Mouse (Mus musculus) neural tube, embryonic 14.5 days (tissue): ENCODE results near the gene Uqcc1. TPM values are rescaled to one million over a fixed set of nuclear protein-coding genes. Genes with fewer than 3 reads are reported as not detected.

Experiments
- ATAC-seq: fragments of 200-750 bp; cut with Nextera tagmentation; 2 replicates; pipeline ENCODE4 v1.8.0; 2017; ENCODE audit warnings: low read depth, mild to moderate bottlenecking, moderate TSS enrichment, moderate library complexity
- H3K27ac ChIP-seq: fragments of 300-500 bp; sonication (generic); 2 replicates; pipeline ENCODE4 v1.5.1; 2014; ENCODE audit warnings: low read depth, mild to moderate bottlenecking, control low read depth, low read length, moderate library complexity, mixed read lengths
- H3K27me3 ChIP-seq: fragments of 300-500 bp; sonication (generic); 2 replicates; pipeline ENCODE4 v1.6.1; 2014; ENCODE audit warnings: low read length; ENCODE audit not compliant: control insufficient read depth, insufficient read depth
- H3K36me3 ChIP-seq: fragments of 300-500 bp; sonication (generic); 2 replicates; pipeline ENCODE4 v1.6.1; 2014; ENCODE audit warnings: low read length, mixed read lengths; ENCODE audit not compliant: control insufficient read depth, insufficient read depth
- H3K4me1 ChIP-seq: fragments of 300-500 bp; sonication (generic); 2 replicates; pipeline ENCODE4 v1.6.1; 2014; ENCODE audit warnings: low read length; ENCODE audit not compliant: control insufficient read depth, insufficient read depth
- H3K4me2 ChIP-seq: fragments of 300-500 bp; sonication (generic); 2 replicates; pipeline ENCODE4 v1.6.1; 2014; ENCODE audit warnings: mild to moderate bottlenecking, low read depth, low read length, control low read depth
- H3K4me3 ChIP-seq: fragments of 300-500 bp; sonication (generic); 2 replicates; pipeline ENCODE4 v1.5.1; 2014; ENCODE audit warnings: low read depth, low read length, control low read depth, mixed read lengths
- H3K9ac ChIP-seq: fragments of 300-500 bp; sonication (generic); replicated peaks from 2 replicates; pipeline ENCODE4 v1.6.1; 2014; ENCODE audit warnings: low read depth, mild to moderate bottlenecking, control low read depth, low read length, mixed read lengths
- H3K9me3 ChIP-seq: fragments of 300-500 bp; sonication (generic); 2 replicates; pipeline ENCODE4 v1.6.1; 2016; ENCODE audit warnings: low read length; ENCODE audit not compliant: control insufficient read depth
- WGBS: fragments of 180-500 bp; shearing (Covaris S2); extraction: QIAGEN DNeasy Blood & Tissue Kit; methylation state at CpG from one replicate; pipeline ENCODE4 v1.1.7; 2014; 5-methylcytosine and 5-hydroxymethylcytosine counted together
- polyA plus RNA-seq: library from polyadenylated mRNA; unstranded; fragments of >200 nt; fragmentation: Nextera tagmentation; extraction: Ambion mirVana; gene quantifications from 2 replicates; pipeline ENCODE4 v1.2.1, GENCODE M21; 2014

The Uqcc1 gene
- polyA plus RNA-seq, 1 experiment from 2014 or later, result 69.6 TPM

DNA sequence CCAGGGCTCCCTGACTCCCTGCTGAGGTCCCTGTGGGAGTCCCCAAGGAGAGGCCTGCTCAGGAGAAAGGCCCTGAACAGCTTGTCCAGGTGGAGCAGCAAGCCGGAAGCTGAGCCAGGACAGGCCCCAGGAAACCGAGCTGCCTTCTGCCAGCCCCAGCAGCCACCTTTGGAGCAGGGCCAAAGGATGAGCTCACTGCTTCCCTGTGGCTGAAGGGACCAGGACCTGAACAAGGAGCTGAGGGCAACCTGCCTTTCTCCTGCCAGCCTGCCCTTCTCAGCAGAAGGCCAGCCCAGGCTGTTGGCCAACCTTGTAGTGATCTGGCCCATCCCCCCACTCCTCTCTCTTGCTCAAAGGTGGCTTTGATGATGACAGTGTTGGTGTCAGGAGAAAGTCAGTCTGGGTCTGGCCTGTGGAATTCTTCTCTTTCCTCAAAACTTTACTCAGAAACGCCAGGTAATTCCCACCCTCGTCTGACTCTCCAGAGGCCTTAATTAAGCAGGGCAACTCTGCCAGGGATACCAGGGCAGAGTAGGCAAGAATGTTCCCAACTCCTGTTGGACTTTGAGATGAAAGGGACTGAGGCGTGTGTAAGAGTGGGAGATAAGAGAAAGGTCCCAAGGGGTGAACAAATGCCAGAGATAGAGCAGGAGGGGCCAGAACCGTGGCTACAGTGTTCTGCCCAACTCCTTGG lies 124.7 kb downstream of the Uqcc1 start:
- Histone ChIP-seq H3K36me3 (peaks cover 21% of the 10 kb centered on the region), H3K9ac (no peak overlapping the region), H3K9me3 (no peaks in the 10 kb centered on the region), H3K4me2 (no peak overlapping the region), H3K4me1 (no peaks in the 10 kb centered on the region), H3K27me3 (no peaks in the 10 kb centered on the region), H3K4me3 (no peak overlapping the region), H3K27ac (no peak overlapping the region)
- 58% methylated on average over 6 of the region's 6 CpGs for WGBS
- no peak for ATAC-seq

DNA sequence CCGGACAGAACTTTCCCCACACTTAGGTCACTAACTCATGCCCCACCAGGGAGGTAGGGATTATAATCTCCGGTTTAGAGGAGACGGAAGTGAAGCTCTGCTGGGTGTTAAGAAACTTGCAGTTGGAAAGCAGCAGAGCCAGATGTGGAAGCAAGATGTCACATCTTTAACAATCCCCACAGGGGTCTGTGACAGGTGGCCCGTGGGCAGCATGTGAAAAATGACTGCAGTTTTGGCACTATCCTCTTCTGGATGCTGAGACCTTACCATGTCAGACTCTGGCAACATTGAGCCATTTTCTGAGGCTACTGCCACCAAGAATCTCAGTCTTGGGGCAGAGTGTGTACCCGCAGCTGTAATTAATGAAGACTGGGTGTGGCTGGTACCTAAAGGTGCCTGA lies 126.1 kb downstream of the Uqcc1 start:
- H3K9me3 ChIP-seq, result no peaks in the 10 kb centered on the region
- no peak for ATAC-seq
- H3K27me3 ChIP-seq, result no peaks in the 10 kb centered on the region
- H3K4me3 ChIP-seq, result no peak overlapping the region
- no peak overlapping the region for H3K9ac ChIP-seq
- no peaks in the 10 kb centered on the region for H3K4me1 ChIP-seq
- H3K36me3 ChIP-seq, result peaks cover 28% of the 10 kb centered on the region
- H3K27ac ChIP-seq, result no peak overlapping the region
- 69% methylated on average over 5 of the region's 5 CpGs for WGBS
- no peak overlapping the region for H3K4me2 ChIP-seq

DNA sequence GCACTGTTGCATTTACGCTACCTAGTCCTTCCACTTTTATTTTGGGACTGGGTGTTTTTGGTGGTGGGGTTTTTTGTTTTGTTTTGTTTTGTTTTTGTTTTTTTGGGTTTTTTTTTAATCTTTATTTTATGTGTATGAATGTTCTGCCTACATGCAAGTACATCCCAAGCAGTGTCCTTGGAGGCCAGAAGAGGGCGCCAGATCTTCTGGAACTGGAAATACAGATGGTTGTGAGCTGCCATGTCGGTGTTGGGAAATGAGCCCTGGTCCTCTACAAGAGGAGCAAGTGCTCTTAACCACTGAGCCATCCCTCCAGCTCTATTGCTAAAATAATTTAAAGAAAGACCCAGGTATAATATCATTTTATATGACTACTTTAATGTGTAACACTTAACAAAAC lies 127.3 kb downstream of the Uqcc1 start:
- Histone ChIP-seq H3K27me3 (no peaks in the 10 kb centered on the region), H3K4me3 (no peak overlapping the region), H3K27ac (no peak overlapping the region), H3K4me2 (no peak overlapping the region), H3K4me1 (no peaks in the 10 kb centered on the region), H3K36me3 (peaks cover 28% of the 10 kb centered on the region), H3K9ac (no peak overlapping the region), H3K9me3 (no peaks in the 10 kb centered on the region)
- 63% methylated on average over 3 of the region's 3 CpGs for WGBS
- no peak for ATAC-seq

DNA sequence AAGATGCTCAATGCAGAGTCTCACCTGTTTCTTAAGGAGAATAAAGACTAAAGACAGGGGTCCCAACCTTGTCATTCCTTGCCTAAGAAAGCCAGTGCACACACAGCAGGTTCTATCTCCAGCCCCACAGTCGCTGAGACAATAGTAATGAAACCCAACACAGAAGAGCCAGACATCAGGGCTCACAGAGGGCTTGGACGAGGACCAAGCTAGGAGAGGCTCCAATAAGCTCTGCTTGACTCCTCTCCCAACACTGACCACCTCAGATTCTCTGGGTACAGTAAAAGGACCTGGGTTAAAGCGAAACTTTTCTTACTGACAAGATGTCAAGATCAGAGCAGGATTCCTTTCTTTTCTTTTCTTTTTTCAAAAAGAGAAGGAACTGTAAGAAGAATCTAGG lies 131.5 kb downstream of the Uqcc1 start:
- no peaks in the 10 kb centered on the region for H3K9me3 ChIP-seq
- no peaks in the 10 kb centered on the region for H3K4me1 ChIP-seq
- H3K4me2 ChIP-seq, result no peak overlapping the region
- 71% methylated on average over 3 of the region's 3 CpGs for WGBS
- H3K27me3 ChIP-seq, result no peaks in the 10 kb centered on the region
- ATAC-seq, result no peak
- peaks cover 28% of the 10 kb centered on the region for H3K36me3 ChIP-seq
- no peak overlapping the region for H3K4me3 ChIP-seq
- no peak overlapping the region for H3K27ac ChIP-seq
- no peak overlapping the region for H3K9ac ChIP-seq

Other genes with a start within 250 kb of the Uqcc1 start
- 165 and 174 TPM in 2 replicates for gene Trpc4ap, start 237.9 kb downstream of the Uqcc1 start, polyA plus RNA-seq
- 38.2 and 42.3 TPM in 2 replicates for gene Edem2, start 200.8 kb downstream of the Uqcc1 start, polyA plus RNA-seq
- not detected in 2 replicates for gene Gm17581, start 194.4 kb downstream of the Uqcc1 start, polyA plus RNA-seq
- gene Procr, start 179.2 kb downstream of the Uqcc1 start, polyA plus RNA-seq, result 1.2 and 3.9 TPM in 2 replicates
- gene Mmp24, start 155.0 kb downstream of the Uqcc1 start, polyA plus RNA-seq, result 18.5 and 20.0 TPM in 2 replicates
- 25.1 and 33.5 TPM in 2 replicates for gene BC029722, start 110.9 kb downstream of the Uqcc1 start, polyA plus RNA-seq
- gene Eif6, start 103.4 kb downstream of the Uqcc1 start, polyA plus RNA-seq, result 133 and 153 TPM in 2 replicates
- 0.25 and 0.28 TPM in 2 replicates for gene Fam83c, start 95.5 kb downstream of the Uqcc1 start, polyA plus RNA-seq
- gene Gm15557, start 10.4 kb upstream of the Uqcc1 start, polyA plus RNA-seq, result not detected in 2 replicates
- 0.40 and 0.59 TPM in 2 replicates for gene Gdf5, start 15.1 kb upstream of the Uqcc1 start, polyA plus RNA-seq
- gene Cep250, start 26.1 kb upstream of the Uqcc1 start, polyA plus RNA-seq, result 14.3 and 16.3 TPM in 2 replicates
- gene 6430550D23Rik, start 77.7 kb upstream of the Uqcc1 start, polyA plus RNA-seq, result 3.0 and 4.0 TPM in 2 replicates
- 425 and 480 TPM in 2 replicates for gene Ergic3, start 77.7 kb upstream of the Uqcc1 start, polyA plus RNA-seq
- not detected in 2 replicates for gene Fer1l4, start 122.6 kb upstream of the Uqcc1 start, polyA plus RNA-seq
- gene Spag4, start 134.9 kb upstream of the Uqcc1 start, polyA plus RNA-seq, result 6.0 and 8.8 TPM in 2 replicates
- 22.7 and 29.1 TPM in 2 replicates for gene Cpne1, start 181.7 kb upstream of the Uqcc1 start, polyA plus RNA-seq
- gene Rbm12, start 181.7 kb upstream of the Uqcc1 start, polyA plus RNA-seq, result 22.2 and 30.9 TPM in 2 replicates
- gene Gm28036, start 196.8 kb upstream of the Uqcc1 start, polyA plus RNA-seq, result 9.5 and 15.3 TPM in 2 replicates
- 438 and 500 TPM in 2 replicates for gene Romo1, start 213.7 kb upstream of the Uqcc1 start, polyA plus RNA-seq
- gene Nfs1, start 213.9 kb upstream of the Uqcc1 start, polyA plus RNA-seq, result 28.8 and 30.4 TPM in 2 replicates
- 504 and 543 TPM in 2 replicates for gene Rbm39, start 249.9 kb upstream of the Uqcc1 start, polyA plus RNA-seq